Mouse (Mus musculus): Measurements from ENCODE around the gene Peg12. TPM values are rescaled to one million over a fixed set of nuclear protein-coding genes. Genes with fewer than 3 reads are reported as not detected.

The Peg12 gene
- polyA plus RNA-seq, 1 experiment: 0.47 TPM

DNA sequence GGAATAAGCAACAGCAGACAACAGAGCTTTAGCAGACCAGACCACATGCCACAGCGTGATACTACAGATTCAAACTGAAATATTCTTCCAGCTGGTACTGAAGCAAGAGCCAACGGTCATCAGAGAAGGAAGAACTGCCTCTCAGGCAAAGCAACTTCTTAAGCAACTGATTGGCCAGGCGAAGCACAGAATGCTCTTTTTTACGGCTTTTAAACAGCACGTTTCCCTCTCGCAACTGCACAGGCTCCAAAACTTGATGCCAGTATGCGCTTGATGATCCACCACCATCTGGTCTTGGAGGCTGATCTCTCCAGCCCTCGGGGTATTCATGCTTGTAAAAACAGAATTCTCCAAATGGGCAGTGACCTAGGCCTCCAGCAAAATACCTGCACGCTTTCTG lies 46.0 kb downstream of the Peg12 start:
- no peaks in the 10 kb centered on the region for H3K36me3 ChIP-seq (ENCODE audit: control insufficient read depth, insufficient read depth, low read length)
- 83% methylated on average over 9 of the region's 9 CpGs for WGBS
- no peaks in the 10 kb centered on the region for H3K27me3 ChIP-seq (ENCODE audit: control insufficient read depth, insufficient read depth, low read length)
- no peak overlapping the region for H3K27ac ChIP-seq (ENCODE audit: insufficient read depth, low read depth, low read length)
- no peaks in the 10 kb centered on the region; the same call in 1 of the 2 replicates for H3K4me1 ChIP-seq (ENCODE audit: control insufficient read depth, insufficient read depth, insufficient read length, low read length)
- TF ChIP-seq CTCF (IDR thresholded peaks at IDR 0.05; ENCODE audit: extremely low read depth, insufficient read length, insufficient replicate concordance, low read depth, low read length) (no peak), POLR2A (IDR thresholded peaks at IDR 0.05; ENCODE audit: low read depth, low read length) (no peak)
- H3K4me3 ChIP-seq (ENCODE audit: low read depth, low read length): no peak overlapping the region

- H3K27ac ChIP-seq (ENCODE audit: insufficient read depth, low read depth, low read length): no peak overlapping the region
- no peaks in the 10 kb centered on the region for H3K27me3 ChIP-seq (ENCODE audit: control insufficient read depth, insufficient read depth, low read length)
- H3K4me1 ChIP-seq (ENCODE audit: control insufficient read depth, insufficient read depth, insufficient read length, low read length): no peaks in the 10 kb centered on the region; the same call in 1 of the 2 replicates
- no peak for TF ChIP-seq CTCF (IDR thresholded peaks at IDR 0.05; ENCODE audit: extremely low read depth, insufficient read length, insufficient replicate concordance, low read depth, low read length)
- no peak for TF ChIP-seq POLR2A (IDR thresholded peaks at IDR 0.05; ENCODE audit: low read depth, low read length)
- no peaks in the 10 kb centered on the region for H3K36me3 ChIP-seq (ENCODE audit: control insufficient read depth, insufficient read depth, low read length)
- no peak overlapping the region for H3K4me3 ChIP-seq (ENCODE audit: low read depth, low read length)
These were observed 48.1 kb downstream of the Peg12 start for GRCm38 (mm10) chr7:62416173-62416572.

DNA sequence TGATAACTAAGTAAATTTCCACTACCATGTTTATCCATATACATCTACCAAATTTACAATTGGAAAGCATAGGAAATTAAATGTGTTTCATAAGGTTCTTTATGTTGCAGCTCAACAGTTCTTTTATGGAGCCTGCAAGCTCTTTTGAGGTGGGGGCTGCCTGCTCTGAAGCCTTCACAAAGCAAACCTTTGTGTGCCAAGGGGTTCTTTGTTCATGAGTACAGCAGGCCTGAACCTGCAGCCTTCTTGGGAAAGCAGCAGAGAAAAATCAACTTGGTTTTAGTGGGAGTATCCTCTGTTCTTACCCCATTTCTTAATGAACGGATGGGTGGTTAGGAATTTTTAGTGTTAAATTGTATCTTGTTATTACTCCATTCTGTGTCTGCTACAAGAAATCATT lies 49.1 kb downstream of the Peg12 start:
- WGBS: 60% methylated on average over 1 of the region's 1 CpGs
- TF ChIP-seq POLR2A (IDR thresholded peaks at IDR 0.05; ENCODE audit: low read depth, low read length): no peak
- no peak for TF ChIP-seq CTCF (IDR thresholded peaks at IDR 0.05; ENCODE audit: extremely low read depth, insufficient read length, insufficient replicate concordance, low read depth, low read length)
- Histone ChIP-seq H3K36me3 (ENCODE audit: control insufficient read depth, insufficient read depth, low read length) (no peaks in the 10 kb centered on the region), H3K4me1 (ENCODE audit: control insufficient read depth, insufficient read depth, insufficient read length, low read length) (no peaks in the 10 kb centered on the region; the same call in 1 of the 2 replicates), H3K27ac (ENCODE audit: insufficient read depth, low read depth, low read length) (no peak overlapping the region), H3K27me3 (ENCODE audit: control insufficient read depth, insufficient read depth, low read length) (no peaks in the 10 kb centered on the region), H3K4me3 (ENCODE audit: low read depth, low read length) (no peak overlapping the region)

Other genes with a start within 250 kb of the Peg12 start
- 1.8 and 2.1 TPM in 2 replicates for gene Ndn, start 117.9 kb downstream of the Peg12 start, polyA plus RNA-seq (2012; rRNA removed)
- not detected in 2 replicates for gene Magel2, start 87.5 kb downstream of the Peg12 start, polyA plus RNA-seq (2012; rRNA removed)
- gene Mkrn3, start 44.4 kb downstream of the Peg12 start, polyA plus RNA-seq (2012; rRNA removed): 0.06 and 0.24 TPM in 2 replicates